Mouse (Mus musculus) kidney, adult 8-10 months (tissue): ENCODE data around the gene Eif4e3.

Experiments used
- DNase-seq, 2 experiments: peaks; one replicate each; pipeline ENCODE4 v3.0.0; 2022

Gene Eif4e3

DNA sequence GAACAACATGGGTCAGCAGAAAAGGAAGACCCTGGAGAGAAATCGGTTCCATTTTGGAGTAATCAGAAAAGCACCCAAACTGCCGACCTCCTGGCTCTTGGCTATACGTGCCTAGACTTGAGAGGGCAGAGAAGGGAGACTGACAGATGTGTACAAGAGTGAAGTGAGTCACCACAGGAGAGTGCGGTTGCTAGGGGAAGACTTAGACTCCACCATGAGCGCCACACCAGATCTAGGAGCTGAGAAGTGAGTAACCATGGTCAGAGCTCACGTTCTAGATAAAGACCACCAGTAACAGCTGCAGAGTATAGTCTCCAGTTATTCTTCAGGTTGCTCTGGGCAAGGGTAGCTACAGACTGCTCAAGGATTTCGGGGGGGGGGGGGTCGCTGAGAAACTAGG is 3.3 kb downstream of the Eif4e3 start:
- no peak for DNase-seq

DNA sequence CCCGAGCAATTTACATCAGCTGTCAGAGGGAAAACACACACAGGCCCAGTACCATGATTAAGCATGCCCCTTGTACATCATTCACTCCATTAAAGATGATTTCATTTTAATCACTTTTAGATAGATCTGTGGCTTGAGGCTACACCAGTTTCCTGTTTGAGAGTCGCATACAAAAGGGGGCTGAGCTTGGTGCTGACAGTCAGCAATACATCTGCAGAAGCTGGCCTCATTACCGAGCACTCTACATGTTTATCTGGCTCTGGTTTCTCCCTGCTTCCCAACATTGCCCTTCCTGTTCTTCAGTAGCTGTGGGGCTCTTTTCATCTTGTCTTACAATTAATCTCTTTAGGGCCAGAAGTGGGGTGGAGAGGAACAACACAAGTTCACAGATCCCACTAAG is 6.1 kb downstream of the Eif4e3 start:
- no peak for DNase-seq

DNA sequence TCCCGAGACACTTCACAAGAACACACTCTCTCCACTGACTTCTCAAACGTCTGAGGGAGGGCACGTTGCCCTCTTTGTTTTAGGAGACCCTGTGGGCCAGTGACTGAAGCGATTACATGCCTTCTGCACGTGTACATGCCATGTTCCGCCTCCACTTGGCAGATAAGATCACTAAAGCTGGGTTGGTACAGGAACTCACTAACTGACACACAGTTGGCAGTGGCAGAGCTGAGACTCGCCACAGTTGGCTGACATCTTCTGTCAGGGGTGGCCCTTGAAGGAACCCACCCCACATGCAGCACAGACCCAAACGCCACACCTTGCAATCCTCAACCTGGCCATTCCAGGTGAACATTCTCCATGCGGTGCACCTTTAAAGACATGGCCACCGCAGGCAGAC is 8.0 kb downstream of the Eif4e3 start:
- no peak for DNase-seq

DNA sequence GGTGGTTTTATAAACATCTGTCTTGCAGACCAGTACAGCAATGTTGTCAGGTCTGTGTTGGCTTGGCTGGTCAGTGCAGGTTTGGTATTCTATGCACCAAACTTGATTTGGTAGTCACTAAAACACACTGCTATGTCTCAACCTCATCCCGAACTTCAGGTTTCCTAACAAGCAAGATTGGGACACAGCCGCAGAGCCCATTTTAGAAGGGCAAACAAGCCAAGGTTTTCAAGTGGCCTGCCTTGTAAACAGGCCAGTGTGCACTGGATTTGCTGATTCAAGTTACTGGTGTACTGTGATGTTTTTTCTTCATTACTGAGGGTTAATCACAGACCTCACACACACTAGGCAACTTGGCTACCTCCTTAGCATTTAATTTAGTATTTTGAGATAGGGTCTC is 10.5 kb downstream of the Eif4e3 start:
- DNase-seq = no peak

DNA sequence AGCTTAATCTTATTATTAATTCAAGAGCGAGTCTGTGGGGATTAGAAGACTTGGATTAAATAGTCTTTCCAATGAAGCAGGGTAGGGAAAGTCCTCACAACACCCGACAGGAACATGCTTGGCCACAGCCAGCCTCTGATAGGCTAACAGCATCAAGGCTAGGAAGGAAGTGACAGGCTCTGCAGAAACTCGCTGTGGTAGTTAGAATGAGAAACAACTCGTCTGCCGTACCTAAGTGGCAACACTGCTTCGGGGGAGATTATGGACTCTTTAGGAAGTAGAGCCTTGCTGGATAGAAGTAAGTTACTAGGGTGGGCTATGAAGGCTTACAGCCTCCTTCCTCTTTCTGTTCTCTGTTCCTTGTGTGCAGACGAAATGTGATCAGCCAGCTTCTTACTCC is 11.1 kb downstream of the Eif4e3 start:
- no peak for DNase-seq

DNA sequence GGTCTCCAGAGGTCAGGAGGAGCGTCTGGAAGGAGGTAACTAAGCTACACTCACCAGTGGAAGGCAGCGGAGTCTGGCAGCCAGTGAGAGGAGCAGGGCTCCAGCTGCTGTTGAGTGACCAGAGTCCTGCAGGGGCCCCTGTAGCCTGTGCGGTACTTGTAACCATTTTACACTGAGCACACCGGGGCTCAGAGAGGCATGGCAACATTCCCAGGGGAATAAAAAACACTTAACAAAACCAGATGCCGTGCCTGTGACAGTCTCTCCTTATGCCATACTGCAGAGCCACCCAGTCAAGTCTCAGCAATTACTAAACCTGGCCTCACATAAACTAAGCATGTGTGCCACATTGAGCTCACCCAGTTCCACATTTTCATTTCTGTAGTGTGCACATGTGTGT is 12.2 kb downstream of the Eif4e3 start:
- no peak for DNase-seq

DNA sequence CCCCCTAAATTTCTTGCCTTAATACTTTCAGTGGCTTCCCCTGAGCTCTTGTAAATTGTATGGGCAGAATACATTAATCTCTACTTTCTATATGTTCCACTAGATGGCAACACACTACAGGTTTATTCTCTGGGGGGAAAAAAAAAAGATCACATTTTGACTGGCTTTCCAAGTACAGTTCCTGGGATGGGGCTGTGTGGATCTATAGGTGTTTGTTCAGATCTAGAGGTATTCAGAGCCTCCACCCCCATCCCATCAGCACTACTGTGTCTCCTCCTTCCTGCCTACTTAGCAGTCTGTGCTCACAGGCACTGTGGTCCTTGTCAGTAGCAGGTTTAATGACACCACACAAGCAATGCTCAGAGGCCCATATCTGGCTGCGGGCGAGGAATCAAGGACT is 14.2 kb downstream of the Eif4e3 start:
- DNase-seq = no peak

DNA sequence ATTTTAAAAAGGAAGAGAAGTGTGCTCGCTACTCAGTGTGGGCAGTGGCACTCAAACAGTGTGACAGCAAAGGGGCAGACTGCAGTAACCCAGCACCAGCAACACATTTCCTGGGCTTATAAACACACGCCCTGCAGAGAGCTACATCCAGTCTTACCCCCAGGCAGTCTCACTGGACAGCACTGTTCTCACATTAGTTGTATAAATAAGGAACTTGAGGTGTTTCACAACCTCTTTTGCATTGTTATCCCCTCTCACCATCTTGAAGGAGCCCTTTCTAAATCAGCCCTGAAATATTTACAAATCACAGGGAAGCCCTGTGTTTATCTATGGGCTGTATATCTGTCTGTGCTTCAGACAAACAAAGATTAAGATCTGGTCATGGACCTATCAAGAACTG is 17.3 kb downstream of the Eif4e3 start:
- no peak for DNase-seq

DNA sequence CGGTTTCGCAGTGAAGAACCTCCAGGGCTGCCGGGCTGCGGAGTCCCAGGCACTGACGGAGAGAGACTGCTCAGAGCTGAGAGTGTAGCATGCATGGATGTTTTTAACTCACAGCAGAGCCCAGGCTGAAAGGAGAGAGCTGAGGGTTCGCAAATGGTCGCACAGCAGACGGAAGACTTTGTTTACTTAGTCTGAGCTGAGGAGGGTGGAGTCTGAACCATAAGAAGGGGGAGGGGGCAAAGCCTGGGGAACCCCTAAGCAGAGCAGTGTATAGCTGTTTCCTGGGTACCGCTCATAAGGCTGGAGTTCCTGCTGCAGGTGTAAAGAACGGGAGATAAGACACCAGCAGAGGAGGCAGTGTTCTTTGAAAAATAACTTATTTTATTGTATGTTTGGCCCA is 20.2 kb downstream of the Eif4e3 start:
- no peak for DNase-seq

DNA sequence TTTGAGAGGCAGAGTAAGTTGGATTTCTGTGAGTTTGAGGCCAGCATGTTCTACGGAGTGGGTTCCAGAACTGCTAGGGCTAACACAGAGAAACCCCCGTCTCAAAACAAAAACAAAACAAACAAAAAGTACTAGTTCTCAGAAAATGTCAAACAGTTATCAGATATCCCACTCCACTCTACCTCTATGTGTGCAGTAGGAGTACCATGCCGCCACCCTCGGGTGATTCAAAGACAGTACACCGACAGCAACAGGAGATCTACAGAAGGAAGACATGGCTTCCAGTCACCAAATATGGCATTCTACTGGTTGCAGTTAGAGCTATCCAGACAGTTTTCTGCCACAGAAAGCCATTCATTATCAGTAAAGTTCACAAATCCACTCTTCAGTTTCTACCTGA is 21.7 kb downstream of the Eif4e3 start:
- DNase-seq = no peak

DNA sequence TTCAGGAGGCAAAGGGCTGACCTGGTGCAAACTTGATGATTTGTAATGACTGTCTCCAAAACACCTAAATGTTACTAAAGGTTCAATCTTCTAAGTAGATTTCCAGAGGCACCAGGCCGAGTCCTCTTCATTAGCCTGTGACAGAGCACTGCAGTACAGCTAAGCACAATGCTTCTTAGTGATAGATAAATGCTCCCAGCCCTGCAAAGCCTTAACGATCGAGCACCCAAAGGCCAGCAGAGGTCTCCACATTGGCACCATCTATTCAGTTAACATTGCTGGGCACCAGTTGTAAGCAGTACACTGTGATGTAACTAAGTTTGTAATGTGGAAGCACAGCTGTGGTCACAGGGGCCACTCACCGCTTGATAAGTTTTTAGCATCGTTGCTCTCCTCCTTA is 22.2 kb downstream of the Eif4e3 start:
- no peak for DNase-seq

DNA sequence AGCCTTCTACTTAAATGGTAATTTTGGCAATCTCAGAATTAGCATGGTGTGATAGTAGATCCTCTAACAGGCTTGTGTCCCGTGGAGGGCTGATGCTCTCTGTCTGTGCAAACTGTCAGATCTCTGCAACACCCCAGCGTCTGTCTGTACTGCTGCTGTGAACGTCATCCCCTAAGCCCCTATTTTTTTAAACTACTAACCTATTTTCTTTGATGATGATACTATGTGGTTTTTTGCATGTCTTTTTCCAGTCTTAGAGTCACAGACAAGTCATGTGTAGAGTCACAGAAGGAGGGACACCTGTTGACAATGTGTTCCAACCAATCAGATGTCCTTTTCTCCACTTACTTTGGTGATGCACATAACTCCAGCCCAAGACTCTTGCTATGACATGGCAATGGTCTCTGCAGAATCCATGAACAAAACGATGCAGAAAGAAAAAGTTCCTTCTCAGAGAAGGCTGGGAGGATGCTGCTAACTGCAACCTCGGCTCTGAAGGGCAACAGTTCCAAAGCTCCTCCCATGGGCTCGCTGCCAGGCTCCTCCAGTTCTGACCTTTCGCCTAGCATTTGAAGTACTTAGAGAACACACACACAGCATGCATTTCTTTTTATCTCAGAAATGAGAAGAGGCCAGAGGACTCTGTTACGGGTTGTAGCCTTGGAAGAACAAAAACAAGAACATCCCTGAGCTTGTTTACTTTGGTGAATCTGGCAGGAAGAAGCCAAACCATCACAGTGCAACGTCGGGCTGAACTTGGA is 23.0 kb downstream of the Eif4e3 start:
- peak; percentile 63 to 80 for DNase-seq

DNA sequence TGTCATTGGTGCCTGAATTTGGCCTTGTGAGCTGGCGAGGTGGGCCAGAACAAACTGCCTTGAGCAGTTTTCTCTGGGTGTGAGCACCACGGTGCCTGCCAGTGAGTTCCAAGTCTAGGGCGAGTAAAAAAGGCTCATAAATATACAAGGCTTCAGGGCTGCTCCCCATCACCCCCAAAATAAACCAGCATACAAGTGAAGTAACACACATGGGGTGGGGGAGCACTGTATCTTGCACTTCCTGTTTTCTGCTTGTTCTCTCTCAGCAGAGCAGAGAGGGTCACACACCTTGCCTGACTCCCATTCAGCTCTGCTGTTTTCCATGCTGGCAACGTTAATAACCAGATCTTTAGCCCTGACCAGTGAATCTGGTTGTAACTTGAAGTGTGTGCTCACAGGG is 29.1 kb downstream of the Eif4e3 start:
- DNase-seq = no peak

DNA sequence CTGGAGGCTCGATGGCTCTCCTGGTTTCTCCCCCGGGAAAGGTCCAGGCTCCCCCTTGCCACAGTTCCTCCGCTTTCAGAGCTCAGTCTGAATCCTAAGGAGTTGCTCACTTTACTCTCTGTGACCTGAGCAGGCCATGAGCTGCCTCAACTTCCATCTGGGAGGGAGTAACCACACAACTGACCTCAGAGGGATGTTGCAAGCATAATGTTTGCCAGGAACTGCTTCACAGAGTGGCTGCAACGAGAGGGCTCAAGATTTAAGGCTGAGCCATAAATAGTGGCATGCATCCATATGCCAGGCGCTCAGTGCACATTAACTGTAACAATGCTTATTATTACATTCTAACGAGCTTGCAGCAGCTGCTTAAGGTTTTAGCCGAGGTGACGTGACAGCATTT is 29.8 kb downstream of the Eif4e3 start:
- DNase-seq = no peak

DNA sequence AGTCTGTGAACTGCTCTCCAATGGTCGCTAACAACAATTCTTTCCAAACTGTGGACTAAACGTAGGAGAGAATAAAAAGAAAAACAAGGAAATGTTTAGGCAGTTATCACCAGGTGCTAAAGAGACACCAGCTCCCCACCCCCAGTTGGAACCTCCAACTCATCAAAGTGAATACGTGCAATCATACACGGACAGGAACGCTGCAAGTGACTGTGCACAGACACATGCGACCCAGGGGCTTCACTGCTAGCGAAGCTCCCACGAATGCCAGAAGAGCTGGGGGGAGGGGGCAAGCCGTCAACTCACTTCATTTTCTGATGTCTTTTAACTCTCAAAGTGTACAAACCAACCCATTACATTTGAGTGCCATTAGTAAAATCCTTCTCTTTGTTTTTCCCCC is 30.4 kb downstream of the Eif4e3 start:
- DNase-seq = no peak

DNA sequence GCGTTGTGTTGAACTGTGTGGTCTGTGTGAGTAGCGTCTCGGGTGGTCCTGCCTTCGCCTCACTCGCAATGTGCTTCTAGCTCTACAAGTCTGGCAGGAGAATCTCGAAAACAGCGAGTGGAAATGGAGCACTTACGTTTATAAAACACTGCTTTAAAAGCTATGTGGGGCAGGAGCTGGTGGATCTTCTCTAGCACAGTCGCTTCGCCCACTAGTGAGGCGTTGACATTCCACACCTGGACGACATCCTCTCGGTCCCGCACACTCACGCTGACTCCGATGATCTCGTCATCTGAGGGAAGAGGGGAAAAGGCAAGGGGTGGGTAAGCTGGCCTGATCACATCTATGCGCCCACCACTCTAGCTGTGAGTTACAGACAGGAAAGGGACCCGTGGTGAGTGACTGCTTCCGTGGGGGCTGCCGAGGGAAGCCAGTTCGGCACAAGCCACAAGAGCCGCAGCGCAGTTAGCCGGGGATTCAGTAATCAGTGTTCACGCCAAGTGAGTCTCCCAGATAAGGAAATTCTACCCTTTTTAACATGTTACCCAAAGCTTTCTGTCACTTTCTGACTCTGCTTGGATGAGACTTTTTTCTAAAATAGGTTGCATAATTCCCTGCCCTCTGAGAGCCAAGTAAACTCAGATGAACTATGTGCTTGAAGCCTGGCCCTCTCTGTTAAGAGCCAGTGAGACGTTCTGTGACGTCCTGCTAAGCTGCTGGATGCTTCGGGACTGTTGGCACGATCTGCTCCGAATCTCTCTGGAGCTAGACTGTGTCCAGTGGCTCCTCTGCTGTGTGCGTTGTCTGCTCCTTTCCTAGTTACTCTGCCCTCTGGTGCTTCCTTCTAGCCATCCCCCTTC is 34.2 kb downstream of the Eif4e3 start:
- DNase-seq = no peak

DNA sequence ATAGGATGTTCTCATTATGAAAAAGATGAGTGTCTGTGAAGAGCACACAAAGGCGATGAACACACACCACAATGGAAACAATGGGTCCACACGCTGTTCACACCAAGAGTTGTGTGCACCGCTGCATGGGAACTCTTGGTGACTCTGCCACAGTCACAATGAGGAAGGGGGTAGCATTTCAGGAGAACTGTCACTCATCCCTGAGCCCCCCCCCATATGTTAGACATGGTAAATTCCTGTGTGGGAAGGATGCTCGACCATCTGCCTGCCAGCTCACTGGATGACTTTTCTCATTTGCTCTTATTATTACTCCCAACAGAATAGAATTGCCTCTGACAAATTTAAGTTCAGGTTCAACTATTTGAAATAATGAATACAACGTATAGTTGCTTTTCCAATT is 34.9 kb downstream of the Eif4e3 start:
- DNase-seq = no peak

DNA sequence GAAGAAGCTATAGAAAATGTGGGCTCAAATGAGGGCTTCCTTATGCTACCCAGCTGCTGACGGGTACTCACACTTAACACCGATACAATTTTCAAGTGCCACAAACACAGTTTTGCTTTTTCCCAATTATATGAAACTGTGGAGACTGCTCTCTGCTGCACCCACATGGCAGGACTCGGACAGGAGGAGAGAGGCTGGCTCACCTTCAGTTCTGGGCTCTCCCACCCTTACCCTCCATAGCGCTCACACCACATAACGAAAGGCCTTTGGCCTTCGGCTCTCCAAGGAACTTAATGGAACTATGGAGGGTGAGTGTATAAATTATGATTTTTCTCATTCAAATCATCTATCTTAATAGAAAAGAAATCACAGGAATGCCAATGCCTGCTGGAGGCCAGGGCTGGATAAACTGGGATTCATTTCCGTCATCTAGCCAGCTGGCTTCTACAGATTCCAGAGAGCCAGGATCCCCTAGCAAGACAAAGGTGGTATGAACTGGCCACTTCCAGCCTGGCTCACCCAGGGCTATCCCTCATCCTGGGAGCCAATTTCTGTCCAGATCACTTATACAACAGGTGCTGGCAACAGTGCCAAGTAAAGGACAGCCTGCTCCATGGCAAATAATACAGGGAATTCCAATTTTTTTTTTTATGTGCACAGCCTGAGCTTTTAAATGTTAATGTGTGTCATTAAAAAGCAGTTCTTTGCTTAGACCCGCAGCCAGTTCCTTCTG is 36.7 kb downstream of the Eif4e3 start:
- peak in 1 of 2 experiments; percentile 27 for DNase-seq

DNA sequence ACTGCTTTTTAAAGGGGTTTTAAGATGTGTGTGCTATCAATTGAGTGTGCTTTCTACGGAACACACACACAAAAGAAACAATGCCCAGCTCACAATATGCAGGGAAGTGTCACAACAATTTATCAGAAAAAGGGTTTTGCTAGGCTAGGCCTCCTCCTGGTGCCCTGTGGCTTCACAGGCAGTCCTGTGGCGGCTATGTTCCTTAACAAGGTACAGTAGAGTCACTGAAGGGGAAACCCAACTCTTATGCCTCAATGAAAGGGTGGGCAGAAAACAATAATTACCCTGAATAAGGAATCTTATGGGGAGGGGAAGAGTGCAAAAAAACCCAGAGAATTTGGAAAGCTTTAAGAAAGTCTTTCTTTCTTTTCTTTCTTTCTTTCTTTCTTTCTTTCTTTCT is 40.2 kb downstream of the Eif4e3 start:
- DNase-seq = no peak

DNA sequence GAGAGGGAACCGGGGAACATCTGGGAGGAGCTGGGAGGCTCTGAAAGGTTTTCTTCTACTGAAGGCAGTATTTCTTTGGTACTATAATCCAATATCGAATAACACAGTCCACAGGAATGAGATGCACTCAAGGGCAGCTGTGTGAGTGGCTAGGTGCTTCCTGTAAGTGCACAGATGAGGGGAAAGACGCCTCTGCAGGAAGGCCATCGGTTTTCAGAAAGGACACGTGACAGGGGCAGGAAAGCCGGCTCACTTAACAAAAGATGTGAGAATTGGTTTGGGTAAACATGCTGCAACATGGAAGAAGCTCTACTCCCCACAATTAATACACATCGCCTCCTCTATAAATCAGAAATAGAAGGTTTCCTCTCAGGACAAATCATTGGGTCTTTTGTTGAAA is 40.8 kb downstream of the Eif4e3 start:
- DNase-seq = no peak

DNA sequence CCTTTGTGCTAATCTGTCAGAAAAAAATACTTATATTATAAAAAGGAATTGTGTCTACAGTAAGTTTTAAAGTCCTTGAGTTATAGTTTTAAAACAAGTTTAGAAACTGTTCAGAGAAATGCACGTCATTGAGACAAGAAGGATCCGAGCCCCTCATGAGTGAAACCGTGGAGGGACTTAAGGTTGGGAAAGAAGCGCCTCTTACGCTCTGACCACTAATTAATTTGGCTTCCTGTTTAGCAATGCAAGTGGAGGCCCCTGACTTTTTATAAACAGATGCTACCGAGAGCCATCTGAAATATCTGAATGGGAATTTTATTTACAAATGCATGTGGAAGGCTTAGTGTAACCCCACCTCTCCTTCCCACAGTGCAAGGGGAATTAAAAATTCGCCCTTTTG is 41.3 kb downstream of the Eif4e3 start:
- no peak for DNase-seq

DNA sequence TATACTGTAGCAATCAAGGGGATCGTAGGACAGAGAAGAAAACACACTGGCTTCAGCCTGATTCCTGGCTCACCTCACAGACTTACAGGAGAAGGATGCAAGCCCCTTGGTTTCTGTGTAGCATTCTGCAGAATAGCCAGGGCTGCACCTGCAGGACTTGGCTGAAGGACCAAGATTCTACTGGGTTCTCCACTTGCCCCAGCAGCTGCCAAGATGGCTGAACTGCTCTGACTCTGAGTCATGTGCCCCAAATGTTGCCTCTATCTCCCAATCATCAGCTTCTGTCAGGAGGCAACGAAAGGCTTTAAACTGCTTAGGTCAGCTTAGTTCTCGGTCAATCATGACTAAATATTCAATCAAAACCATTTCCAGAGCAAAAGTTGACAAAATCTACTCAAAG is 42.0 kb downstream of the Eif4e3 start:
- no peak for DNase-seq

DNA sequence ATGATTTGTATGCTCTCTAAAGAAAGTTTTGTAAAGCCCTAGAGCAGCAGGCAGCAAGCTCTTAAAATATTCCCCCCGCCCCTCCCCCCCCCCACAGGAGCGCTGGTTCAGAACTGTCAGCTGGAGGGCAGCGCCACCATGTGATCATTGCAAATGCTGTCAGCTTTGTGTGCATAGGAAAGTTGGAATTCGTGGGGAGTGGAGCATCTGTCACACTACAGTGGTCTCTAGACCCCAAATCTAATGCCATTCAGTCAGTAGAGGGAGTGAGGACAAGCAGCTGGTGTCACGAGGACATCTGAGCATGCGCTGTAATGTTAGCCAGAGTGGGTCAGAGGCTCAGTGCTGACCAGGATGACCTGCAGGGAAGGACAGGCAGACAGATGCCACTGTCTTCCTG is 42.9 kb downstream of the Eif4e3 start:
- no peak for DNase-seq

DNA sequence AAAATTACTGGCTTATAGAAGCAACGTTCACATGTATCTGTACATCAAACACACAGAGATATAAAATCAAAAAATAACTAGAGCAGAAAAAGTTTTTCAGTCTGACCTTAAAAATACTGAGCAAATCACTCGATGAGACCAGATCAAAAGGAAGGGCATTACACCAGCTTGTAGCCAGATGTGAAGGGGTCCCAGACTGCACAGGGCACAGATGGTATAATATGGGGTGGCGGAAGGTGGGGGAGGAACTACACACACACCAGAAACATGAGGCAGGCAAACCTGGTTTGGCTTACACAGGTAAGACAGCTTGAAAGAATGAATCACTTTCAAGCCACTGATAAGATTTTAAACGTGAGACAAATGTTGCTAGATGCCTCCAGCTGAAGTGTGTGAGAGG is 45.4 kb downstream of the Eif4e3 start:
- DNase-seq = no peak
